Mouse (Mus musculus) midbrain, embryonic 12.5 days (tissue): Measurements from ENCODE around the gene Pogk. TPM values are rescaled to one million over a fixed set of nuclear protein-coding genes. Genes with fewer than 3 reads are reported as not detected.

Experiments
- ATAC-seq: fragments of 200-750 bp; cut with Nextera tagmentation; 2 replicates; pipeline ENCODE4 v1.8.0; 2017; ENCODE audit warnings: low read depth, moderate TSS enrichment, moderate library complexity; ENCODE audit not compliant: low FRiP score
- H3K27ac ChIP-seq: fragments of 300-500 bp; sonication (generic); replicated peaks from 2 replicates; pipeline ENCODE4 v1.5.1; 2016; ENCODE audit warnings: mild to moderate bottlenecking
- H3K27me3 ChIP-seq: fragments of 300-500 bp; sonication (generic); 2 replicates; pipeline ENCODE4 v1.6.1; 2016; ENCODE audit warnings: mild to moderate bottlenecking
- H3K36me3 ChIP-seq: fragments of 300-500 bp; sonication (generic); 2 replicates; pipeline ENCODE4 v1.6.1; 2016
- H3K4me1 ChIP-seq: fragments of 300-500 bp; sonication (generic); 2 replicates; pipeline ENCODE4 v1.6.1; 2016
- H3K4me2 ChIP-seq: fragments of 300-500 bp; sonication (generic); replicated peaks from 2 replicates; pipeline ENCODE4 v1.6.1; 2016; ENCODE audit warnings: mild to moderate bottlenecking, moderate library complexity
- H3K4me3 ChIP-seq: fragments of 300-500 bp; sonication (generic); 2 replicates; pipeline ENCODE4 v1.5.1; 2016; ENCODE audit warnings: mild to moderate bottlenecking
- H3K9ac ChIP-seq: fragments of 300-500 bp; sonication (generic); replicated peaks from 2 replicates; pipeline ENCODE4 v1.6.1; 2016; ENCODE audit warnings: mild to moderate bottlenecking, moderate library complexity
- H3K9me3 ChIP-seq: fragments of 300-500 bp; sonication (generic); 2 replicates; pipeline ENCODE4 v1.6.1; 2016; ENCODE audit warnings: mild to moderate bottlenecking
- WGBS: fragments of 180-500 bp; shearing (Covaris S2); methylation state at CpG from one replicate; pipeline ENCODE4 v1.1.7; 2016; 5-methylcytosine and 5-hydroxymethylcytosine counted together
- polyA plus RNA-seq: library from polyadenylated mRNA; unstranded; fragments of >200 nt; fragmentation: Nextera tagmentation; extraction: Ambion mirVana; gene quantifications from 2 replicates; pipeline ENCODE4 v1.2.1, GENCODE M21; 2016

The Pogk gene
- polyA plus RNA-seq, 1 experiment from 2014 or later, result 51.2 TPM

- H3K4me3 ChIP-seq, result no peak overlapping the region
- peaks cover 6% of the 10 kb centered on the region; the same call in 1 of the 2 replicates for H3K27me3 ChIP-seq
- H3K9me3 ChIP-seq, result no peaks in the 10 kb centered on the region
- H3K27ac ChIP-seq, result no peak overlapping the region
- H3K4me1 ChIP-seq, result peaks cover 7% of the 10 kb centered on the region
- no peak overlapping the region for H3K4me2 ChIP-seq
- no peak for ATAC-seq
- H3K9ac ChIP-seq, result no peak overlapping the region
- H3K36me3 ChIP-seq, result no peaks in the 10 kb centered on the region
- WGBS, result 66% methylated on average over 5 of the region's 5 CpGs
These were observed 66.1 kb downstream of the Pogk start for GRCm38 (mm10) chr1:166343586-166343985.

DNA sequence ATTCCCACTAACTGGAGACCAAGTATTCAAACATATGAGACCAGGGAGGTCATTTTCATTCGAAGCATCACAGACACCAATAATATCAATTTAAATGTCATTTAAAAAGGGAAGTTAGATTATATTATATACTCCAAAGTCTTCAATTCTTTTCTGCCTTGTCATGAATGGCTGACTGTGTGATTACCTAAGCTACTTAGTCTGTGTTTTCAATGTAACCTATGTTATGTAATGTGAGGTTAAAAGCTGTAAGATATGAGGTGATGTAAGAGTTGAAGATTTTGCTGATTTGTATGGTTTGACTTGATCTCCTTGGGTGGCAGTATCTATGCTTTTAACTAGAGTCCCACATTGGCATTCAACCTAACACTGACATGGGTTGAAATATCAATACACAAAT lies 67.1 kb downstream of the Pogk start:
- Histone ChIP-seq H3K36me3 (no peaks in the 10 kb centered on the region), H3K27ac (no peak overlapping the region), H3K4me2 (no peak overlapping the region), H3K27me3 (peaks cover 6% of the 10 kb centered on the region; the same call in 1 of the 2 replicates), H3K9me3 (no peaks in the 10 kb centered on the region), H3K9ac (no peak overlapping the region), H3K4me1 (peaks cover 7% of the 10 kb centered on the region), H3K4me3 (no peak overlapping the region)
- 87% methylated on average over 1 of the region's 1 CpGs for WGBS
- ATAC-seq, result no peak

DNA sequence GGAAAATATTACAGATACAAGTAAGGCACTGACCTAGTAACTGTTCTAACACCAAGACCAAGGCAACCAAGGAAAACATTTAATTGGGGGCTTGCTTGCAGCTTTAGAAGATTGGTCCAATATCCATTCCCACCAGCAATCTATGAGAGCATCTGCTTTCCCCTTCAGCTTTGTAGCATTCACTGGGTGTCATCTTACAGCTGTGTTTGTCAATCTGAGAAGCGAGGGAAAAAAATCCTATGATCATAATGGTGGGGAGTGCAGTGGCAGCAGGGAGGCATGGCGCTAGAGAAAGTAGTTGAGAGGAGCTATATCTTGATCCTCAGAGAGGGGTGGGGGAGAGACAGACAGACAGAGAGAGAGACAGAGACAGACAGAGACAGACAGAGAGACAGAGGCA lies 67.6 kb downstream of the Pogk start:
- H3K4me1 ChIP-seq, result peaks cover 7% of the 10 kb centered on the region
- WGBS, result 77% methylated on average over 2 of the region's 2 CpGs

DNA sequence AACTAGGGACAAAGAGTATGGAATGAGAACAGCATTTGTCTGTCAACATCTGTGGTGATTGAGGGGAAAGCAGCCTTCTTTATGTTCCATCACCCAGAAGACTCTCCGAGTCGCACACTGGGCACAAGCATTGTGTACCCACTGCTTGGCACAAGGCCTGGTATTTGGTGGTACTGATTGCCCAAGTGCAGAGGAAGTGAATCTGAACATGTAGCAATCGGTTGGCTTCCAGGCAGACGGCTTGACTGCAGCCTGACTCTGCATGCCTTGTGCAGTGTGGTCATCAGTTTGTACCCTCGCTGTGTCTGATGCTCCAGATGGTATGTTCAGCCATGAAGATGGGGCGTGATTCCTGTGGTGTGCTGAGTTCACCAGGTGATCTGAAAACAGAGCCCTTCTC lies 70.6 kb downstream of the Pogk start:
- no peak overlapping the region for H3K4me2 ChIP-seq
- no peaks in the 10 kb centered on the region for H3K9me3 ChIP-seq
- ATAC-seq, result no peak

More for the DNA sequence above, 67.6 kb downstream of the Pogk start:
- no peak overlapping the region for H3K27ac ChIP-seq
- no peaks in the 10 kb centered on the region for H3K9me3 ChIP-seq
- no peak overlapping the region for H3K4me3 ChIP-seq
- no peak overlapping the region for H3K4me2 ChIP-seq
- peaks cover 6% of the 10 kb centered on the region; the same call in 1 of the 2 replicates for H3K27me3 ChIP-seq
- no peak for ATAC-seq
- no peak overlapping the region for H3K9ac ChIP-seq
- no peaks in the 10 kb centered on the region for H3K36me3 ChIP-seq

More for the DNA sequence above, 70.6 kb downstream of the Pogk start:
- no peak overlapping the region for H3K27ac ChIP-seq
- no peak overlapping the region for H3K9ac ChIP-seq
- no peak overlapping the region for H3K4me3 ChIP-seq
- no peaks in the 10 kb centered on the region for H3K27me3 ChIP-seq
- 0 out of 2 replicates have a peak, but pooled peaks cover under 1% of the 10 kb centered on the region for H3K4me1 ChIP-seq
- 90% methylated on average over 6 of the region's 6 CpGs for WGBS
- H3K36me3 ChIP-seq, result no peaks in the 10 kb centered on the region

Other genes starting within 250 kb of the Pogk start
- 0.10 TPM in 1 of 2 replicates, not detected in the other for gene Mael, start 171.1 kb downstream of the Pogk start, polyA plus RNA-seq
- gene Ildr2, start 155.7 kb downstream of the Pogk start, polyA plus RNA-seq, result 10.8 and 11.1 TPM in 2 replicates
- gene Tada1, start 30.8 kb downstream of the Pogk start, polyA plus RNA-seq, result 63.4 and 65.4 TPM in 2 replicates
- not detected in 2 replicates for gene Gm4846, start 87.7 kb upstream of the Pogk start, polyA plus RNA-seq
- gene Gm4847, start 237.8 kb upstream of the Pogk start, polyA plus RNA-seq, result not detected in 2 replicates